Mouse (Mus musculus) midbrain, embryonic 11.5 days (tissue): ENCODE measurements at regions not wholly inside any gene's neighbourhood (a gene's known extent, or its start where the extent isn't known, plus 50 kb on each side); places are given as distances from the start of the nearest gene placed in this dataset.

Source experiments
- ATAC-seq: fragments of 200-750 bp; cut with Nextera tagmentation; 2 replicates; pipeline ENCODE4 v1.8.0; 2017; ENCODE audit warnings: moderate TSS enrichment, moderate library complexity; ENCODE audit not compliant: low FRiP score
- DNase-seq: peaks from one replicate; pipeline ENCODE4 v3.0.0; 2015; ENCODE audit warnings: low spot score; ENCODE audit errors: missing footprints
- H3K27ac ChIP-seq: fragments of 300-500 bp; sonication (generic); 2 replicates; pipeline ENCODE4 v1.5.1; 2014; ENCODE audit warnings: low read depth, low read length
- H3K27me3 ChIP-seq: fragments of 300-500 bp; sonication (generic); 2 replicates; pipeline ENCODE4 v1.6.1; 2014; ENCODE audit warnings: mild to moderate bottlenecking, low read length, moderate library complexity, mixed read lengths; ENCODE audit not compliant: control insufficient read depth, insufficient read depth
- H3K36me3 ChIP-seq: fragments of 300-500 bp; sonication (generic); 2 replicates; pipeline ENCODE4 v1.6.1; 2014; ENCODE audit warnings: mild to moderate bottlenecking, low read length, moderate library complexity, mixed read lengths; ENCODE audit not compliant: control insufficient read depth, insufficient read depth
- H3K4me1 ChIP-seq: fragments of 300-500 bp; sonication (generic); 2 replicates; pipeline ENCODE4 v1.6.1; 2014; ENCODE audit warnings: low read length; ENCODE audit not compliant: control insufficient read depth, insufficient read depth
- H3K4me2 ChIP-seq: fragments of 300-500 bp; sonication (generic); 2 replicates; pipeline ENCODE4 v1.6.1; 2014; ENCODE audit warnings: mild to moderate bottlenecking, moderate library complexity
- H3K4me3 ChIP-seq: fragments of 300-500 bp; sonication (generic); 2 replicates; pipeline ENCODE4 v1.5.1; 2014; ENCODE audit warnings: low read depth, low read length
- H3K9ac ChIP-seq: fragments of 300-500 bp; sonication (generic); 2 replicates; pipeline ENCODE4 v1.6.1; 2014; ENCODE audit warnings: low read length
- H3K9me3 ChIP-seq: fragments of 300-500 bp; sonication (generic); 2 replicates; pipeline ENCODE4 v1.6.1; 2016; ENCODE audit warnings: low read length; ENCODE audit not compliant: control insufficient read depth
- WGBS: fragments of 180-500 bp; shearing (Covaris S2); extraction: QIAGEN DNeasy Blood & Tissue Kit; methylation state at CpG from one replicate; pipeline ENCODE4 v1.1.7; 2014; 5-methylcytosine and 5-hydroxymethylcytosine counted together

- Histone ChIP-seq H3K36me3 (no peaks in the 10 kb centered on the region), H3K27me3 (no peaks in the 10 kb centered on the region), H3K4me3 (no peak overlapping the region), H3K27ac (no peak overlapping the region), H3K9me3 (no peaks in the 10 kb centered on the region), H3K9ac (no peak overlapping the region), H3K4me2 (no peak overlapping the region), H3K4me1 (no peaks in the 10 kb centered on the region)
- 75% methylated on average over 4 of the region's 4 CpGs for WGBS
- DNase-seq, result no peak
- no peak for ATAC-seq
These were observed 514.0 kb downstream of the Fam19a5 start for GRCm38 (mm10) chr15:88058071-88058470.

- no peak overlapping the region for H3K4me3 ChIP-seq
- no peak for ATAC-seq
- 81% methylated on average over 4 of the region's 4 CpGs for WGBS
- H3K27me3 ChIP-seq, result no peaks in the 10 kb centered on the region
- no peaks in the 10 kb centered on the region for H3K9me3 ChIP-seq
- H3K9ac ChIP-seq, result no peak overlapping the region
- H3K4me2 ChIP-seq, result no peak overlapping the region
- H3K27ac ChIP-seq, result no peak overlapping the region
- no peaks in the 10 kb centered on the region for H3K36me3 ChIP-seq
- no peak for DNase-seq
- no peaks in the 10 kb centered on the region for H3K4me1 ChIP-seq
These were observed 516.8 kb downstream of the Fam19a5 start for GRCm38 (mm10) chr15:88060935-88061334.

GRCm38 (mm10) chr15:88063041-88063440 is 518.9 kb downstream of the Fam19a5 start:
- no peaks in the 10 kb centered on the region for H3K27me3 ChIP-seq
- H3K9ac ChIP-seq, result no peak overlapping the region
- H3K4me2 ChIP-seq, result no peak overlapping the region
- no peaks in the 10 kb centered on the region for H3K36me3 ChIP-seq
- no peaks in the 10 kb centered on the region for H3K4me1 ChIP-seq
- H3K4me3 ChIP-seq, result no peak overlapping the region
- ATAC-seq, result no peak
- H3K9me3 ChIP-seq, result no peaks in the 10 kb centered on the region
- no peak for DNase-seq
- H3K27ac ChIP-seq, result no peak overlapping the region
- 87% methylated on average over 5 of the region's 5 CpGs for WGBS

- WGBS, result 85% methylated on average over 3 of the region's 3 CpGs
- ATAC-seq (no peak), DNase-seq (no peak)
- H3K27me3 ChIP-seq, result no peaks in the 10 kb centered on the region
- H3K4me3 ChIP-seq, result no peak overlapping the region
- H3K4me2 ChIP-seq, result no peak overlapping the region
- no peaks in the 10 kb centered on the region for H3K4me1 ChIP-seq
- no peak overlapping the region for H3K9ac ChIP-seq
- no peaks in the 10 kb centered on the region for H3K36me3 ChIP-seq
- H3K9me3 ChIP-seq, result no peaks in the 10 kb centered on the region
- H3K27ac ChIP-seq, result no peak overlapping the region
These were observed 524.4 kb downstream of the Fam19a5 start for GRCm38 (mm10) chr15:88068476-88068875.

GRCm38 (mm10) chr15:88072676-88073075 is 527.4 kb upstream of the Zdhhc25 start:
- DNase-seq (no peak), ATAC-seq (no peak)
- Histone ChIP-seq H3K9me3 (no peaks in the 10 kb centered on the region), H3K36me3 (no peaks in the 10 kb centered on the region), H3K4me3 (no peak overlapping the region), H3K27ac (no peak overlapping the region), H3K4me2 (no peak overlapping the region), H3K9ac (no peak overlapping the region), H3K27me3 (no peaks in the 10 kb centered on the region), H3K4me1 (no peaks in the 10 kb centered on the region)
- 38% methylated on average over 1 of the region's 1 CpGs for WGBS

GRCm38 (mm10) chr15:88083911-88084310 is 516.2 kb upstream of the Zdhhc25 start:
- Histone ChIP-seq H3K27ac (no peak overlapping the region), H3K9me3 (no peaks in the 10 kb centered on the region), H3K4me3 (no peak overlapping the region), H3K9ac (no peak overlapping the region), H3K27me3 (no peaks in the 10 kb centered on the region), H3K36me3 (no peaks in the 10 kb centered on the region), H3K4me2 (no peak overlapping the region), H3K4me1 (no peaks in the 10 kb centered on the region)
- WGBS, result 77% methylated on average over 5 of the region's 5 CpGs
- DNase-seq (no peak), ATAC-seq (no peak)

GRCm38 (mm10) chr15:88085631-88086030 is 514.5 kb upstream of the Zdhhc25 start:
- no peak overlapping the region for H3K9ac ChIP-seq
- no peak overlapping the region for H3K27ac ChIP-seq
- no peaks in the 10 kb centered on the region for H3K9me3 ChIP-seq
- no peak overlapping the region for H3K4me2 ChIP-seq
- no peak for DNase-seq
- ATAC-seq, result no peak
- no peaks in the 10 kb centered on the region for H3K27me3 ChIP-seq
- H3K36me3 ChIP-seq, result no peaks in the 10 kb centered on the region
- no peaks in the 10 kb centered on the region for H3K4me1 ChIP-seq
- no peak overlapping the region for H3K4me3 ChIP-seq
- 82% methylated on average over 3 of the region's 3 CpGs for WGBS

GRCm38 (mm10) chr15:88089486-88089885 is 510.6 kb upstream of the Zdhhc25 start:
- WGBS, result 63% methylated on average over 4 of the region's 4 CpGs
- no peak for DNase-seq

GRCm38 (mm10) chr15:88091390-88091789 is 508.7 kb upstream of the Zdhhc25 start:
- no peaks in the 10 kb centered on the region for H3K36me3 ChIP-seq
- peaks cover 5% of the 10 kb centered on the region for H3K9me3 ChIP-seq
- no peak for DNase-seq
- 87% methylated on average over 5 of the region's 5 CpGs for WGBS
- no peak overlapping the region for H3K9ac ChIP-seq
- no peaks in the 10 kb centered on the region for H3K4me1 ChIP-seq
- H3K4me3 ChIP-seq, result no peak overlapping the region
- H3K27me3 ChIP-seq, result no peaks in the 10 kb centered on the region
- no peak overlapping the region for H3K27ac ChIP-seq
- no peak for ATAC-seq
- H3K4me2 ChIP-seq, result no peak overlapping the region

More at GRCm38 (mm10) chr15:88089486-88089885, 510.6 kb upstream of the Zdhhc25 start:
- Histone ChIP-seq H3K4me3 (no peak overlapping the region), H3K27me3 (no peaks in the 10 kb centered on the region), H3K9ac (no peak overlapping the region), H3K36me3 (no peaks in the 10 kb centered on the region), H3K9me3 (peaks cover 5% of the 10 kb centered on the region), H3K27ac (no peak overlapping the region), H3K4me2 (no peak overlapping the region), H3K4me1 (no peaks in the 10 kb centered on the region)
- no peak for ATAC-seq

- H3K36me3 ChIP-seq, result no peaks in the 10 kb centered on the region
- ATAC-seq, result no peak
- H3K9me3 ChIP-seq, result no peaks in the 10 kb centered on the region
- no peak overlapping the region for H3K9ac ChIP-seq
- no peak overlapping the region for H3K4me2 ChIP-seq
- no peaks in the 10 kb centered on the region for H3K27me3 ChIP-seq
- H3K4me1 ChIP-seq, result no peaks in the 10 kb centered on the region
- WGBS, result 56% methylated on average over 5 of the region's 5 CpGs
- H3K27ac ChIP-seq, result no peak overlapping the region
- DNase-seq, result no peak
- no peak overlapping the region for H3K4me3 ChIP-seq
These were observed 479.7 kb upstream of the Zdhhc25 start for GRCm38 (mm10) chr15:88120376-88120775.
